Mouse (Mus musculus) ES-Bruce4 (cell line): ENCODE measurements around the gene Syf2.

Experiments used
- CTCF ChIP-seq: IDR thresholded peaks from one replicate; pipeline ENCODE4 v1.8.1; 2011; ENCODE audit warnings: low read depth, low read length
- EP300 ChIP-seq: IDR thresholded peaks from 2 replicates; pipeline ENCODE4 v1.6.1; 2011; ENCODE audit warnings: low read depth, low read length; ENCODE audit not compliant: insufficient read depth

- TF ChIP-seq CTCF (no peak), EP300 (no peak)
These were observed 13.2 kb downstream of the Syf2 start for GRCm38 (mm10) chr4:134943758-134944538.
